Mouse (Mus musculus): Measurements from ENCODE around the gene Smg1. TPM values are rescaled to one million over a fixed set of nuclear protein-coding genes. Genes with fewer than 3 reads are reported as not detected.
A peak's percentile ranks its signal among the peaks of the same experiment; 100 is the strongest.

Smg1 gene
- polyA plus RNA-seq, 1 experiment: 118 TPM

DNA sequence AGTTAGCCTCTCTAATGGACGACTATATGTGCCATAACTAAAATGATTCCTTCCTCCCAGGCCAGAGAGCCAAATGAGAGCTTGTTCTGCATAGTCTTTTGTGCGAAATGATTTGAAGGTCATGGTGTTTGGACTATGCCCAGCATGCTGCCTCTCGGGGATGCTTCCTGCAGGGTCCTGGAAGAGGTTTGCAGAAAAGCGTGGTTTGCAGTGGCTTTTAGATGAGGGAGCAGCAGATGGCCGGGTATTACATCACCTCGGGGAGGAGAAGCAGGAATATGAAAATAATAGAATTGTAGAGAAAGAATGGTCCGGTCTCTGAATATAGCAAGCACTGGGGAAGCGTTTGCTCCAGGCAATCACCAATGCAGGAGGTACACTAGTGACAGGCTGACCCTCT lies 11.0 kb upstream of the Smg1 start:
- 1% methylated on average over 8 of the region's 8 CpGs for WGBS
- Histone ChIP-seq H3K4me1 (ENCODE audit: control insufficient read depth, insufficient read depth, low read length) (peaks cover 43% of the 10 kb centered on the region), H3K4me3 (replicated peaks; ENCODE audit: insufficient read depth, low read depth, low read length) (no peak overlapping the region), H3K27me3 (ENCODE audit: control insufficient read depth, insufficient read depth, low read length) (no peaks in the 10 kb centered on the region), H3K27ac (ENCODE audit: insufficient read depth, low read length) (peak overlapping the region; percentile 100; the same call in 1 of the 2 replicates)
- TF ChIP-seq POLR2A (IDR thresholded peaks at IDR 0.05; ENCODE audit: borderline replicate concordance, insufficient read depth, low read length) (peak; percentile 54; the same call in 1 of the 2 replicates), CTCF (IDR thresholded peaks at IDR 0.05; ENCODE audit: borderline replicate concordance, insufficient read depth, low read depth, low read length) (no peak)
- DNase-seq: peak; percentile 91 to 99

DNA sequence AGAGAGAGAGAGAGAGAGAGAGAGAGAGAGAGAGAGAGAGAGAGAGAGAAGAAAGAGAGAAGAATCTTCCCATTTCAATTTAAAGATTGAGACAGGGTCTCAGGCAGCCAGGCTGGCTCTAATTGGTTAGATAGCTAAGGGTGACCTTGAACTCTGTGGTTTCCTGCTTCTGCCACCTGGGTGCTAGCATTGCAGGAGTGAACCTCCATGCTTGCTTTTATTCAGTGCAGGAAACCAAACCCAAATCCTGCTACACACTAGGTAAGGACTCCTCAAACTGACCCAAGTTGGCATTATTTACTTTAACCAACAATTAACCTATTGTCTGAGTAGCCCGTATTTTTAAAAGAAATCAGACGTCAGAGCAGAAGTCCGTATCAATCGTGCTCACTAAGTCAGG lies 10.5 kb upstream of the Smg1 start:
- peaks cover 43% of the 10 kb centered on the region for H3K4me1 ChIP-seq (ENCODE audit: control insufficient read depth, insufficient read depth, low read length)
- no peak overlapping the region for H3K4me3 ChIP-seq (replicated peaks; ENCODE audit: insufficient read depth, low read depth, low read length)
- TF ChIP-seq CTCF (IDR thresholded peaks at IDR 0.05; ENCODE audit: borderline replicate concordance, insufficient read depth, low read depth, low read length): no peak
- no peak for TF ChIP-seq POLR2A (IDR thresholded peaks at IDR 0.05; ENCODE audit: borderline replicate concordance, insufficient read depth, low read length)
- H3K27ac ChIP-seq (ENCODE audit: insufficient read depth, low read length): peak overlapping the region; percentile 100
- DNase-seq: no peak
- WGBS: 1% methylated on average over 4 of the region's 4 CpGs
- no peaks in the 10 kb centered on the region for H3K27me3 ChIP-seq (ENCODE audit: control insufficient read depth, insufficient read depth, low read length)

DNA sequence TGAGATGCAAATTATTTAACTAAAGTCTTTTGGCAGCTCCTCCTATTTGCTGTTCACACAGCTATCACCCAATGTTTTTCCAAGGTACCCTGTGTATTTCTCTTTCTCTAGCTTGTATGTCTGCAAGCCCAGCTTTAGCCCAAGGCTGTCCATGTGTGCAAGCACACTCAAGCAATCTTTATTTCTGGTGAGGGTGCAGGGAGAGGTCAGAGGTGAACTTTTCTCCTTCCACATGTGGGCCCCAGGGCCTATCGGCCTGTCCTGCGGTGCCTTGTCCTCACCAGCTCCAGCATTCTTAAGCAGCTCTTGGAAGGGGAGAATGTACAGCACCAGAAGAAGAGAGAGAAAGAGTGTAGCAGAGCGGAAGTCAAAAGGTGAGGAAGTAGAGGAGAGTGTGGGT lies 9.5 kb upstream of the Smg1 start:
- Histone ChIP-seq H3K4me3 (replicated peaks; ENCODE audit: insufficient read depth, low read depth, low read length) (no peak overlapping the region), H3K27ac (ENCODE audit: insufficient read depth, low read length) (peak overlapping the region; percentile 99), H3K4me1 (ENCODE audit: control insufficient read depth, insufficient read depth, low read length) (peaks cover 40% of the 10 kb centered on the region), H3K27me3 (ENCODE audit: control insufficient read depth, insufficient read depth, low read length) (no peaks in the 10 kb centered on the region)
- no peak for DNase-seq
- WGBS: 67% methylated on average over 3 of the region's 3 CpGs
- TF ChIP-seq POLR2A (IDR thresholded peaks at IDR 0.05; ENCODE audit: borderline replicate concordance, insufficient read depth, low read length): no peak
- no peak for TF ChIP-seq CTCF (IDR thresholded peaks at IDR 0.05; ENCODE audit: borderline replicate concordance, insufficient read depth, low read depth, low read length)

DNA sequence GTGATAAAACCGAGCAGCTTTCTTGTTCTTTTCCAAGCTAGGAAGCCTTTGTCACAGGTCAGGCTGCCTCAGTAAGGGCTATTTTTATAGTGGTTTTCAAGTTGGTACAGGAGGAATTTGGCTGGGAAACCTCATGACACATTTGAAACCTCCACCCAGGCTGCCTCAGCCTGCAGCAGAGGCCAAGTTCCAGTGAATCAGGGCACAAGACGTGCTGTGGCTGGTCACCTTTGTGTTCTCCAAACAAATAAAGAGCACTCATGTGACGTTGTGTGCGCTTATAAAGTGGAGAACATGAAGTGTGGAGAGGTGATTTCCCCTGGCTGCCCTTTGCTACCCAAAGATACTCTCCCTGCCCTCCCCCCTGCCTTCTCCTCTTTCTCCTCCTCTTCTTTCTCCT lies 8.9 kb upstream of the Smg1 start:
- DNase-seq: peak; percentile 85 to 97
- H3K27me3 ChIP-seq (ENCODE audit: control insufficient read depth, insufficient read depth, low read length): no peaks in the 10 kb centered on the region
- H3K27ac ChIP-seq (ENCODE audit: insufficient read depth, low read length): peak overlapping the region; percentile 99
- 2% methylated on average over 4 of the region's 4 CpGs for WGBS
- TF ChIP-seq POLR2A (IDR thresholded peaks at IDR 0.05; ENCODE audit: borderline replicate concordance, insufficient read depth, low read length) (peak; percentile 66; the same call in 1 of the 2 replicates), CTCF (IDR thresholded peaks at IDR 0.05; ENCODE audit: borderline replicate concordance, insufficient read depth, low read depth, low read length) (no peak)
- peaks cover 40% of the 10 kb centered on the region for H3K4me1 ChIP-seq (ENCODE audit: control insufficient read depth, insufficient read depth, low read length)
- H3K4me3 ChIP-seq (replicated peaks; ENCODE audit: insufficient read depth, low read depth, low read length): no peak overlapping the region

DNA sequence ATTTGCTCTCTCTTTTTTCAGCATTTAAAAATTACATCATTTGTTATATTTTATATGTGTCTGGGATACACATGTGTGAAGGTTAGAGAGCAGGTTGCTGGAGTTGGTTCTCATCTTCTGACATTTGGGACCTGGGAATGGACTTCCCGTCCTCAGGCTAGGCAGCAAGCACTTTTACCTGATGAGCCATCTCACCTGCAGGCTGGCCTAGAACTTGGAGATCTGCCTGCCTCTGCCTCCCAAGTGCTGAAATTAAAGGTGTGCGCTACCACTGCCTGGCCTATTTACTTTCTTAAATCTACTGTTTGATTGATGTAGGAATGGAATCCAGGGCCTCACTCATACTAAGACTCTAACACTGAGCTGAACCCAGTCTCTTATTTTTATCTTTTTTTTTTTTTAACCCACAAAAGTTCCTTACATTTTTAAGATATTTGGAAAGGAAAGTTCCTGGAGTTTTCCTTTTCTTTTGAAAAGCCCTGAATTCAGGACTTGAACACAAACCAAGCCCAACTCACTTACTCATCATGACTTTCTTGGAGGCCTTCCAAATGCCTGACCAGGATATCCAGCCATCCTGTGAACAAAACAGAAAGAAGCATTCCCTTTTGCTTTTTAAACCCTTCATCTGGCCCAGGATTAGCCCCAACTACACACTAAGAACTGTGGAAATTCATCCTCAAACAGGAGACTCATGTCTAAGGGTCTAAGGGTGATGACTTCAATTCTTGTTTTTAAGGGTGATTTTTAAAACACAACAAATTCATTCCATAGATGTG lies 8.1 kb upstream of the Smg1 start:
- no peaks in the 10 kb centered on the region for H3K27me3 ChIP-seq (ENCODE audit: control insufficient read depth, insufficient read depth, low read length)
- H3K4me3 ChIP-seq (replicated peaks; ENCODE audit: insufficient read depth, low read depth, low read length): no peak overlapping the region
- WGBS: 74% methylated on average over 2 of the region's 2 CpGs
- no peak for TF ChIP-seq POLR2A (IDR thresholded peaks at IDR 0.05; ENCODE audit: borderline replicate concordance, insufficient read depth, low read length)
- no peak for TF ChIP-seq CTCF (IDR thresholded peaks at IDR 0.05; ENCODE audit: borderline replicate concordance, insufficient read depth, low read depth, low read length)
- peak; percentile 48 to 69 for DNase-seq
- H3K4me1 ChIP-seq (ENCODE audit: control insufficient read depth, insufficient read depth, low read length): peaks cover 37% of the 10 kb centered on the region
- peak overlapping the region; percentile 81 for H3K27ac ChIP-seq (ENCODE audit: insufficient read depth, low read length)

DNA sequence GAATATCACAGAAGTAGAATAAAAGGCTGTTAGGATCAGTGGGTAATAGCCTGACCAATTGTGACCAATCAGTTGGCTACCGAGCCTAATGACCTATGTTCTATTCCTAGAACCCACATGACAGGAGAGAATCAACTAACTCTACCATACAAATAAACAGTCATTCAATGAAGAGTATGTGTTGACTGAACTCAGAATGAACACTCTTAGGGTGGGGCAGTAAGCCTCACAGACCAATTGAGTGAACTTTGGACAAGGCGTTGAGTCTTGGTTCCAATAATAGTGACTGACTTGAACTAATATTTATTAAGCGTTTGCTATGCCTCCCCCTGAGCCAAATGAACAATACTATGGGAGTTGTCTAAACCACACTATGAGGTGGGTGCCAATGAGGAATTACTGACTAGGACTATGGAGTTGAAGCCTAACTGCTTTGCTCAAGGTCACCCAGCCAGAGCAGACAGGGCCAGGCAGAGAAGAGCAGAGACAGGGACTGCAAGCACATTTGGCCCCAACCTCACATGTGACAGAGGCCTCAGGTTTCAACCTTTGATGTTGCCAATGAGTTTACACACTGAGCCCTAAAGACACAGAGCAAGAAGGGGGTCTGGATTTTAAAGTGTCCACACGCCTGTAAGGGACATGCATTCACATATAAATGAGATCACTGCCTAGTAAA lies 7.2 kb upstream of the Smg1 start:
- WGBS: 86% methylated on average over 4 of the region's 4 CpGs
- H3K27me3 ChIP-seq (ENCODE audit: control insufficient read depth, insufficient read depth, low read length): no peaks in the 10 kb centered on the region
- peak overlapping the region; percentile 77 for H3K27ac ChIP-seq (ENCODE audit: insufficient read depth, low read length)
- peaks cover 30% of the 10 kb centered on the region; the same call in 1 of the 2 replicates for H3K4me1 ChIP-seq (ENCODE audit: control insufficient read depth, insufficient read depth, low read length)
- TF ChIP-seq CTCF (IDR thresholded peaks at IDR 0.05; ENCODE audit: borderline replicate concordance, insufficient read depth, low read depth, low read length) (no peak), POLR2A (IDR thresholded peaks at IDR 0.05; ENCODE audit: borderline replicate concordance, insufficient read depth, low read length) (no peak)
- H3K4me3 ChIP-seq (replicated peaks; ENCODE audit: insufficient read depth, low read depth, low read length): no peak overlapping the region
- DNase-seq: peak in 1 of 2 experiments; percentile 28

DNA sequence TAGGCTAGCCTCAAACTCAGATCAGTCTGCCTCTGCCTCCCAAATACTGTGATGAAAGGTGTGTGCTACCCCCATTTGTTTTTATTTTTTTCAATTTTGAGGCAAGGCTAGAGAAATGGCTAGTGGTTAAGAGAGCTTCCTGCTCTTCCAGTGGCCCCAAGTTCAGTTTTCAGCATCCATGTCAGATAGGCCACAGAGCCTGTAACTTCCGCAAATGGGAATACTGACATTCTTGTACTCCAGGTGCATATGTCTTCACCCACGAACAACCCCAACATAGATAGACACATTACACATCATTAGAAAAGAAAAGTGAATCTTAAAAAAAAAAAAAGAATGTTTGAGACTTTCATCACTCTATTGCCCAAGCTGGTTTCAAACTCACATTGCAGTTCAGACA lies 6.1 kb upstream of the Smg1 start:
- H3K4me1 ChIP-seq (ENCODE audit: control insufficient read depth, insufficient read depth, low read length): peaks cover 28% of the 10 kb centered on the region; the same call in 1 of the 2 replicates
- TF ChIP-seq CTCF (IDR thresholded peaks at IDR 0.05; ENCODE audit: borderline replicate concordance, insufficient read depth, low read depth, low read length): no peak
- no peak for TF ChIP-seq POLR2A (IDR thresholded peaks at IDR 0.05; ENCODE audit: borderline replicate concordance, insufficient read depth, low read length)
- H3K4me3 ChIP-seq (replicated peaks; ENCODE audit: insufficient read depth, low read depth, low read length): no peak overlapping the region
- H3K27me3 ChIP-seq (ENCODE audit: control insufficient read depth, insufficient read depth, low read length): no peaks in the 10 kb centered on the region
- peak overlapping the region; percentile 77 for H3K27ac ChIP-seq (ENCODE audit: insufficient read depth, low read length)
- WGBS: 90% methylated on average over 2 of the region's 2 CpGs
- DNase-seq: no peak

All from cerebellum, adult 2 months (tissue).